Mouse (Mus musculus) hindlimb bud, embryonic 11.5 days (tissue): ENCODE data around the gene Tmed9.

ENCODE experiments used
- DNase-seq: peaks from one replicate; pipeline ENCODE4 v3.0.0-alpha.2; 2012; ENCODE audit warnings: low read depth, low spot score; ENCODE audit errors: extremely low spot score

Tmed9 gene

DNA sequence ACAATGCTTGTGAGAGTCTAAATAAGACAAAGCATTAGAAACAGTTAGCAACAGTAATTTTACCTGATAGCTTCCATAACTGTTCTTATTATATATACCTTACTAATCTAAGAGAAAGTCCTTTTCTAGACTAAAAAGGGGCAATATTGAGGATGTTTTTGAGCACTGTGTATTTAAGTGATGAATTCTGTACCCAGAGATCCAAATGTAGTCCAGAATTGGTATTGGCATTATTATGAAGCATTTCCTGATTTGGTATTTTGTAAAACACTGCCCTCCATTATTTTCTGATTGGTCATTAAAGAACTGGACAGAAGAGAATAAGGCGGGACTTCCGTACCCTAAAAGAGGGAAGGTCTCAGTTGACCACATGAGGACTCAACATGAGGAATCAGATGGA, at the start of gene Tmed9:
Tmed9 (plus strand) TSS at position 301 of the 400 bp plus-strand sequence.
- DNase-seq: no peak

DNA sequence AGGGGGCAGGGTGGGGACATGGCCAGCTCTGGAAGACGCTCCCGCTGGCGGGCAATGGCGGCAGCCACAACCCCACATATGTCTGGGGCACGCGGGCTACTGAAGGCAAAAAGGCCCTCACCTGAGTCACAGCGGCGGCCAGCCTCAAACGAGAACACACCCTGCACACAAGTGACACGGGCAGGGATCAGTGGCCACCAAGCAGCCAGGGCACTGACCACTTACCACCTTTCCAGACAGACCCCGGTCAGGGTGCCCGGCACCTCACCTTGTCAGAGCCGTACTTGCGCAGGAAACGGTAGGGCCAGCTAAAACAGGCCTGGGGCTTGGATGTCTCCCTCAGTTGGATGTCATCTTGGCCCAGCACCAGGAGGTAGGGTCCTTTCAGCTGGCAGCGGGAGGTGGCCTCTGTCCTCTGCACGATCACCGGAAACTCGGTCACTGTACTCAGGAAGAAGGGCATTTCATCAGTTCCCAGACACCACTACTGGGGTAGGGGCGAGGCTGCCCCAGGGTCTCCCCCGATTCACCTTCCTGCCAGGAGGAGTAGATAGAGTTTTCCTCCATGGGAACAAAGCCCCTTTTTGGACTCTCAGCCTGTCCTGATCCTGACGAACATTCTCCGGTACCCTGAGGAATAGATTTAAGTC, 49.5 kb upstream of the Tmed9 start:
- DNase-seq: no peak

DNA sequence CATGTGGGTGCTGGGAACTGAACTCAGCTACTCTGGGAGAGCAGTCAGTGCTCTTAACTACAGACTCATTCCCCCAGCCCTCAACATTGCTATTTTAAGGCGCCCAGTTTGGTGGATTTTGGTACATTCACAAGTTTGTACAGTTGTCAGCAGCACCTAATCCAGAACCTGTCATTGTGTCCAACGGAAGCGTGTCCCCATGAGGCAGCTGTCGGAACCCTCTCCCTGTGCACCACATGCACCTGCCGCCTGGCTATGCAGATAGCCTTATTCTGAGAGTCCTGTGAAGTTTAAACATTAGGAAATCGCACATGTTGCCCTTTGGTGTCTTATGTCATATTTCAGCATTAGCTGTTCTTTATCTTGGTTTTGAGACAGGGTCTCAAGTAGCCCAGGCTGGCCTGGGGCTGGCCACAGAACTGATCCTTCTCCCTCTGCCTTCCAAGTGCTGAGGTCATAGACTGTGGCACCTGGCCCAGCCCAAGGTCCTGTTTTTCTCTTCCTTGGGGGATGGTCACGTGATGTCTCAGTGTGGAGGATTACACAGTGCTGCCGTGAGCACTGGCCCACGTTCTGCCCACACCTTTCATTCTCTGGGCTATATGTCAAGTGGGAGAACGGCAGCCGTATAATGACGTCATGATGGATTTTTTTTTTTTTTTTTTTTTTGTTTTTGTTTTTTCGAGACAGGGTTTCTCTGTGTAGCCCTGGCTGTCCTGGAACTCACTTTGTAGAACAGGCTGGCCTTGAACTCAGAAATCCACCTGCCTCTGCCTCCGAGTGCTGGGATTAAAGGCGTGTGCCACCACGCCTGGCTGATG, 47.6 kb upstream of the Tmed9 start:
- DNase-seq: no peak

- DNase-seq: no peak
These were observed 46.3 kb upstream of the Tmed9 start for GRCm38 (mm10) chr13:55527212-55527611.

DNA sequence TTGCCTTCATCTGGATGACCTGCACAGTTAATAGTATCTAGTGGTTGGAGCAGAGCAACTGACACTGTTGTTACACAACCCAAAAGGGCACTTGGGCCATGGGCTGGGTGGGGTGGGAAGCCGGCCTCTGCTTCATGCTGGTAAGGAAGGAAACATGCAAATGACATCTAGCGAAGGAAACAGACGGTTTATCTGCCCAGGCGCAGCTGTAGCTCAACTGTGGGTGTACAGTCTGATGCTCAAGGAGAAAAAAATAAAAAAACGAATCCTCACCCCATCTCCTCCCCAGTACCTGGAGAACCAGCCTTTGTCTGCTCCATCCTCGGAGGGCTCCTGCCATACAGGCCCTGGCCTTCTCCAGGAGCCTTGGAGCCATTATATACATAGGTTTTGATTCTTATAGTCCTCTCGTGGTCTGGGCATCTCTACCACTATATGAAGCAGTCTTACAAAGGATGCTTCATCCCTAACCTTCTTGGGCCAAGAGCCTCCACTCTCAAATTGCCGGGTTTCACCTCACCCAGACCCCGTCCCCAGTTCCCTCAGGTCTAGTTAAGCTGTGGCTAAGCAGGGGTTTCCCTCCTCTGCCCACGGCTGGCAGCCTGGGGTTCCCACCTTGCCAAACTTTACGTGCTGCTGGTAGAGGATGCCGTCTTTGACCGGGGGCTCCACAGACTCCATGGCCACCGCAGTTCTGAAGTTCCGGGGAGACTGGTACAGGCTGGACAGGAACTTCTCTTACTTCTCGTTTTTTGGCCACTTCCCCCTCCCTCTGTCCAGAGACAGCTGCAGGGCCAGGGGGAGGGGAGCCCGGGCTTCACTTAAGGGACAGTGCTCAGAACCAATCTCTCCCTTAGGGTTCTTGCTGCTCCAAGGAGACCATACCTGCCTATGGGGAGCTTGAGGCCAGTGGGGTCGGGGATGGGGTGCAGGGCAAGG, 45.4 kb upstream of the Tmed9 start:
- no peak for DNase-seq

GRCm38 (mm10) chr13:55529198-55529915, 44.2 kb upstream of the Tmed9 start, which contains the start of gene Dok3:
Dok3 (minus strand) TSS chr13:55529296.
- no peak for DNase-seq

GRCm38 (mm10) chr13:55535191-55535590, 38.3 kb upstream of the Tmed9 start:
- DNase-seq: no peak

DNA sequence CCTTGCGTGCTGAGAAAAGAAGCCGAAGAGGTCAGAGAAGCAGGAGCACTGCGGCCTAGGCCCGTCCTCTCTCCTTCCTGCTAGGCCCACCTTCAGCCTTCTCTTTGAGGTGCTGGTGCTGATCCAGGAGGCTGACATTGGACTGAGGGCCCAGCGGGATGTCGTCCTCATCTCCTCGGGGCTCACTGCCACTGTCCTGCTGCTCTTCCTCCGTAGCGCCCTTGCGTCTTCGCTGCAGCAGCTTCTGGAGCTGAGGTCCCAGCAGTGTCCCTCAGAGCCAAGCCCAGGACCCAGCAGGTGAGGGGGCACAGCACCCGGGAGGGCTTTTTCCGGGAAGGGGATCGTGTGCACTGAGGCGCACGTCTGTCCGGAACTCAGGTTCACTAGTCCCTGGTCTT, 37.7 kb upstream of the Tmed9 start:
- DNase-seq: no peak

GRCm38 (mm10) chr13:55536194-55537175, 37.0 kb upstream of the Tmed9 start, which contains the start of gene Ddx41:
Ddx41 (minus strand) TSS chr13:55536658.
- DNase-seq: peak; percentile 100

- no peak for DNase-seq
These were observed 32.6 kb upstream of the Tmed9 start for GRCm38 (mm10) chr13:55540933-55541332.

DNA sequence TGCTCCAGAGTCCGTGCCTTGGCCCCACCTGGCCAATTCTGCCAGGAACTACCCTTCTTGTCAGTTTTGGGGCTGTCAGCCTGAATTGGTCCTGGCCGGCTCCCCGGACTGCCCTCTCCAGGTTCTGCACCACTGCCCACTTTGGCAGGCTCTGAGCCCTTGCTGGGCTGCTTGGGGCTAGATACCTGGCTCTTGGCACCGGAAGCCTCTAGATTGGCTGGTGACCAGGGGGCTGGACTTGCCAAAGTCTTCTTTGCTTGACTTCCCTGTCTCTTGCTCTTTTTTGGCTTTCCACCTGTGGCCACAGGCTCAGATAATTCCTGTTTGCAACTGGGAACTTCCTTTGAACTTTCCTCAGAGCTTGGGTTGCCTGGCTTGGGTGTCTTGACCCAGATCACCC, 30.6 kb upstream of the Tmed9 start:
- no peak for DNase-seq

DNA sequence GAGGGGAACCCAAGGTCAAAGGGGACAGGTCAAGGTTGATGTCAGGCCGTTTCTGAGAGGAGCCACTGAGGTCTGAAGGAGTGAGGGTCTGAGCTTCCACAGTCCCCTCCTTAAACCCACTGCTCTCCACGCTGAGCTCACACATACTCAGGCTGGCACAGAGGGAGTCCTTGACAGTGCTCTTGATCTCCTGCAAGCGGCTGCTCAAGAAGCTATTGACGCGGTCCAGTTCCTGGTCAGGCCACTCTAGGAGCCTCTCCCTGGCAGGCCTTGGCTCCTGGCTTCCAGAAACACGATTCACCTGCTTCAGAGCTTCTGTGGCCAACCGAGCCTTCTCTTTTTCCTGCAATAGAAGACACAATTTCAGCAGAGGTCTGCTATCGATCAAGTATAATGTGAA, 30.1 kb upstream of the Tmed9 start:
- no peak for DNase-seq

GRCm38 (mm10) chr13:55544792-55545191, 28.7 kb upstream of the Tmed9 start:
- DNase-seq: no peak

- no peak for DNase-seq
These were observed 25.6 kb upstream of the Tmed9 start for GRCm38 (mm10) chr13:55547916-55548315.

GRCm38 (mm10) chr13:55548426-55548825, 25.1 kb upstream of the Tmed9 start:
- no peak for DNase-seq

DNA sequence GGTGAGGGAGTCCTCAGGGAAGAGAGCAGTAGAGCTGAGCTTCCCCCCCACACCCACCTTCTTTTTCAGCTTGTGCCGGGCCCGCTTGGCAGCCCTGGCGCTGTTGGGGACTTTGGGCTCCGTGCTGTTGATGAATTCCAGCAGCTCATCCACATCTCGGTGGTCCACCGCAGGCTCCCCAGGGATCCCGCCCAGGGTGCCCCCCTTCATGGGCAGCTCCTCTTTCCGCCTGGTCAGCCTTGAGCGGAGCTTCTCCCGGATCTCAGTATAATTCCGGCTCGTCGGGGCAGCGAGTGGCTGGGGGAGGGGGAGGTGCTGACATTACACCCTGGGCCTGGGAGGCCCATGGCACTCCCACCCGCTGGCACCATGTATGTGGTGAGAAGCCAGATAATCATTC, 24.5 kb upstream of the Tmed9 start:
- no peak for DNase-seq

DNA sequence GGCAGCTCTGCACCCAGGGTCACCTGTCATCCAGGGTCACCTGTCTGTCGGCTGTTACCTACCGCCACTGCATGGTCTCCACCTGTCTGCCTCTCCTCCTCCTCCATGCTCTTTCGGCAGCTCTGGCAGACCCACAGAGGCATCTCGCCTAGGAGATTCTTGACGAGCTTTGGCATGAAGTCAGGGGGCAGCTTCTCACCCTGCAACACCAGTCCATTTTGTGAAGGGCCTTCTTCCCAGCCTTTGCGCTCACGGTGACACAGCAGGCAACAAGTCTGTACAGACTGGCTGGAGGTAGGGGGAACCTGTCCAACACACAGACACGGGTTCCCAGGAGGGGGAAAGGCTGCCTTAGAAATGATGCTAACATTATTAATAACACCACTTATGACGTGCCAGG, 17.6 kb upstream of the Tmed9 start:
- DNase-seq: no peak

DNA sequence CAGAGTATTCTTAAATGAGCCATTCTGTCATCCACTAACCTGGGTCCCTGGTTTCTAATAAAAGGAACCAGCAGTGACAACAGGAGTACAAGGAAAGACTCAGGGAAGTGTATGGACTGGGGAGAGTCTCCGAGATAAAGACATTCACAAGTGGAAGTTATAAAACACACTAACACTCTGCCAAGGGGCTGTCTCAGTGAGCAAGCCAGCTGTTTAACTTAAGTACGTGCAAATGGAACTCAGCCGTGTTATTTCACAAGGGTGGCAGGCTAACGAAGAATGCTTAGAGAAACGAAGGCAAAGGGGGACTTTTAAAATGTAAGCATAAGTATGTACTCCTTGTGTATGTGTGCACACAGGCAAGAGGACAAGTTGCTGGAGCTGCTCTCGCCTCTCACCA, 16.0 kb upstream of the Tmed9 start:
- DNase-seq: no peak

GRCm38 (mm10) chr13:55563266-55563879, 10.2 kb upstream of the Tmed9 start:
- no peak for DNase-seq
